Mouse (Mus musculus) left cerebral cortex, postnatal 25 days (tissue): ENCODE measurements around the gene Setd2. TPM values are rescaled to one million over a fixed set of nuclear protein-coding genes. Genes with fewer than 3 reads are reported as not detected.

Source experiments
- DNase-seq, 2 experiments: peaks; one replicate each; pipeline ENCODE4 v3.0.0; 2022; ENCODE audit warnings: low spot score in 2 of 2, mixed read lengths in 1 of 2
- intact Hi-C: fragments of 180-260 bp; cut with DNase I; formaldehyde crosslinking; loops from one replicate; pipeline ENCODE4 v1.15.1; 2025
- total RNA-seq, 2 experiments: library from RNA; stranded (reverse); gene quantifications; 2 replicates each; pipeline ENCODE4 v1.2.3; 2021

The Setd2 gene
- total RNA-seq: 10 to 100 TPM; 68.9 to 74.9 TPM

DNA sequence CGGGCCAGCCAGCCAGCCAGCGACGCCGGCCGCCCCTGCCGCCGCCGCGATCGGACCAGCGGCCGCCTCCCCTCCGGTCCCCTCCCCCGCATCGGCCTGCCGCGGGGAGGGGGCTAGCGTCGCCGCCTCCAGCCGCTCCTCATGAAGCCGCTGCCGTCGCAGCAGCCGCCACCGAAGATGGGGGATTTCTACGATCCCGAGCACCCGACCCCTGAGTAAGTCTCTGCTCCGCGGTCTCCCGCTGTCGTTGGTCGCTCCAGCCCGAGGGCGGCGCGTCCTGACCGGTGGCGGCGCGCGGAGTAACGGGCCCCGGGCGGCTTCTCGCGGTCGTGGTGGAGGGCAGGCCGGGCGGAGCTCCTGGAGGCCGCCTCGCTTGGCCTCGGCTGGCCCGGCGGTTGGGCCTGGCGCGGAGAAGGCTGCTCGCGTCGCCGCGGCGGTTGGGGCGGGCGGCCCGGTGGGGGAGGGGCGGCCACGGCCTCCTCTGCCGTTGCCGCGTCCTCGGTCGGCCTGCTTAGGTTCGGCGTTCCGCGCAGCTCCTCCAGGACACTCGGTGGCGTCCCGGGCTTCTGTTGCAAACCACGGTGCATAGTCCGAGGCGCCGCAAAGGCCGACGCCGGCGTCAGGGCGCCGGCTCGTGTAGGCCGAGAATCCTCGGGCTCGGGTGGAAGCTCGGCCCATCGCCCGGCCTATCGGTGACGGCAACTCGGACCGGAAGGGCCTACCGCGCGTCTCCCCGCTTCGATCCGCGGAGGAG is at the start of gene Setd2:
TSS of gene Setd2 (plus strand) at position 60 of the 754 bp plus-strand sequence.
- intact Hi-C loops: loop anchor here (1.0 kb wide), 2 partner anchors 56 to 124 kb away; partner anchors contain the start of genes Kif9, Klhl18 and Ptpn23
- peak; percentile 58 to 75 for DNase-seq

DNA sequence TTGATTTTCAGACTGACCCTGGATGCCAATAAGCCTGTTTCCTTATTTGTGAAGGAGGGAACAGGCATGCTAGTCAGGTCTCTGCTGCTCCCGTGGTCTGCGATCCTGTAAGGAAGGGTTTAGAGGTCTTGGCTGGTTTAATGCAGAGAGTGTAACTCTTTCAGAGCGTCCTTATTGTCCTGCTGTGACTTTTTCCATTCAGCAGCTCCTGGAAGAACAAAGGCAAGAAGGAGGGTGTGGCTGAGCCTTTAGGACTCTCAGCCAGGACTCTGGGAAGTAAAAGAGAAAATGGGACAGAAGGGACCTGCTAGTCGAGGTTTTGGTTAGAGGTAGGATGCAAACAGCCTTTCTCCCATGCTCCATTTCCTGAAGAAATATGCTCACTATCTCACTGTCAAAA is 43.6 kb upstream of the Setd2 start:
- DNase-seq: no peak
- intact Hi-C loops: no loop called here

DNA sequence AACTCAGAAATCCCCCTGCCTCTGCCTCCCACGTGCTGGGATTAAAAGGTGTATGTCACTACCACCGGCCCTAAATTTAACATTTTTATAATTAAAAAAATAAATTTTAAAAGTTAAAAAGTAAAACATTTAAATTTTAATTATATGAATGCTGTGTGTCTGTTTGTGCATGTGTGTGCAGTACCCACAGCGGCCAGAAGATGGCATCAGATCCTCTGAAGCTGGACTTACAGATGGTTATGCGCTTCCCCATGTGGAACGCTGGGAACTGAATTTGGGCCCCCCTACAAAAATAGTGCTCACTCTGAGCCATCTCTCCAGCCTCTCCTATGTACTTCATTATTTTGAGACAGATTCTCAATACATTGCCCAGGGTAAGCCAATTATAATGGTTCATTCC is 41.5 kb upstream of the Setd2 start:
- intact Hi-C loops: no loop called here
- no peak for DNase-seq

DNA sequence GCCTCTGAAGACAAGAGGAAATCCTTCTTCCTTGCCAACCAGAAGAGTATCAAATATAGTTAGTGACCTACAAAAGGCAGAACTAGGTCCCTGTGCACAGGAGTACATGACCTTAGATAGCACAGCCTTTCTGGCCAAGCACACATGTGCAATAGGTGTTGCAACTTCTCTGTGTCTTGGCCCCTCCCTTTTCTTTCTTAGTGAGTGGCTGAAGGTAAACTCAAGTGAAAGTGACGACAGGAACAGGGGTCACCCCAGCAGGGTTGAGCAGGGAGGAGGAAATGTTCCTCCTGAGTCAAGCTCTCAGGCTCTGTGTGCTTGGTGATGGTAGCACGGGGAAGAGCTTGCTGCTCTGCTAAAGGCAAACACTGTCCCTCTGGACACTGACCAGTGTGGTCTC is 6.7 kb upstream of the Setd2 start:
- DNase-seq: no peak
- intact Hi-C loops: no loop called here

DNA sequence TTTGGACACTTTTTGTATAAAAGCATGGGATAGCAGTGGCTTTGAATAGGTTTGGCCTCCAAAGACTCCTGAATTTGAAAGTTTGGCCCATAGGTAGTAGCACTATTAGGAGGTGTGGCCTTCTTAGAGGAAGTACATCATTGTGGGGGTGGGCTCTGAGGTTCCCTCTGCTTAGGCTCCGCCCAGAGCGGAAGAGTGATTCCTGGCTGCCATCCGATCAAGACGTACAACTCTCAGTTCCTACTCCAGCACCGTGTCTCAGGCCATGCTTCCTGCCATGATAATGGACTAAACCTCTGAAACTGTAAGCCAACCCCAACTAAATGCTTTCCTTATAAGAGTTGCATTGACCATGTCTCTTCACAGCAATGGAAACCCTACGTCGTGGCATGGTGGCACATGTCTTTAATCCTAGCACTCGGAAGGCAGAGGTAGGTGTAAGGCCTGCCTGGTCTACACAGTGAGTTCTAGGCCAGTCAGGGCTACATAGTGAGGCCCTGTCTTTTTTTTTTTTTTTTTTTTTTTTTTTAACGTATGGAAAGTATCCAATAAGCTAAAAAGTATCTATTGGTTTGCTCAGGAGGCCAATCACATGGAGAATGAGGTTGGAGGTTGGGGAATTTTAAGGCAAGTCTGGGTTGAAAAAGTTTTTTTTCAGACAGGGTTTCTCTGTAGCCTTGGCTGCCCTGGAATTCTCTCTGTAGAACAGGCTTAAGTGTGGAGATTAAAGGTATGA is 3.2 kb upstream of the Setd2 start:
- DNase-seq: no peak
- intact Hi-C loops: no loop called here

DNA sequence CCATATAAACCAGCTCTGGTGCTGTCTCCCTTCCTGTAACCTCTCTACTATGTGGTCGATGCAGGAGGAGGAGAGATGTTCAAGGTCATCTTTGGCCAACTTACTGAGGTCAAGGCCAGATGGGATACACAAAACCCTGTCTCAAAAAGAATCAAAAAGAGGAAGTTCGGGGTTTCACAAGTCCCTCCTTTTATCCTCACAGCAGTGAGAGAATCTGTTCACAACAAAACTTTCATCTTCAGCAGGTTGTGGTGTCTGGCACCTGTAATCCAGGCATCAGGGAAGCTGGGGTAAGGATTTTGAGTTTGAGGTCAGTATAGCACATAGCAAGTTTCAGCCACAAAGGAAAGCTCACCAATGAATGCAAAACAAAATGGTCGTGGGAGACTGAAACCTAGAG is 1.7 kb upstream of the Setd2 start:
- no peak for DNase-seq
- intact Hi-C loops: no loop called here

DNA sequence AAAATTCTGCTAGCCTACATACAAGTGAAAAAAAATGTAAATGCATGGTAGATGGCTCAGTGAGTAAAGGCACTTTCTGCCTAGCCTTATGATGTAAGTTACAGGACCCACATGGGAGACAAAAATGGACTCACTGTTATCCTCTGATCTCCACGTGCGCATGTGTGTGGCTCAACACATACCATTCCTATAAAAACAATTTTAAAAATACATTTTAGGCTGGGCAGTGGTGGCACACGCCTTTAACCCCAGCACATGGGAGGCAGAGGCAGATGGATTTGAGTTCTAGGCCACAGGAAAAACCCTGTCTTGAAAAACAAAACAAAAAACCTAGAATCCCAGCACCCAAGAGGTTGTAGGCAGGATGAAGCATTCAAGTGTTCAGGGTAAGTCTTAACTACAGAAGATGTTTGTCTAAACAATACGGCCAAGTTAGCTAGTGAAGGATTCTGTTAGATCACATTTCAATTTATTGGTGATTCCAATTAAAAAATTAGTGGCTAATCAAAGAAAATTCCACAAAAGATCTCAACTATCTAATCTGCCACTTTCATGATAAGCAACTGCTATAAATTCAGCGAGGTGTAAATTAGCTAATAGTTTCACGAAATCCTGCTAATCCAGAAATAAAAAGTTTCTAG is 1.1 kb upstream of the Setd2 start:
- intact Hi-C loops: no loop called here

DNA sequence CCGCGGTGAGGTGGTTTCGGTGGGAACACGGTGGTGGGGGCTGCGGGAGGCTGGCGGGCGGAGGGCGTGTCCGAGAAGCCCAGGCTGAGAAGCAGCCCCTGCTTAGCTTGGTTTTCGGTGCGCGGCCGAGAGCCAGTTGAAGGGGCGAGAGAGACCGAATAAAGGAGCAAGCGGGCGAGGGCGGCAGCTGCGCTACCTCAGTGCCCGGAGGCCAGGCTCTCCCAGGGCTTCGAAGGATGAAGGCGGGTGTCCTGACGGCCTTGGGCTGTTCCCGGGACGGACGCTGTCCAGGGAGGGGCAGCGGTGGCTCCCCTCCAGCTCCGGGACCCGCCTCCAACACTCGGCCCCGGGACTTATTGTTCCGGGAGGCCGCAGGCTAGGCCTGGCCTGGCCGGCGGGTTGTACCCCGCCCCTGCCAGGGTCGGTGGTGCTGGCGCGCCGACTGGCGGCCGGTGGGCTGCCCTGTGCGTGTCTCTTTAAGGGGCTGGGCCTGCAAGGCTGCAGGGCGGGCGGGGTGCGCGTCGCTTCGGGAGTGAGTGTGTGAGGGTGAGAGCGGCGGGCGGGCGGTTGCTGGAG is 395 bp upstream of the Setd2 start:
- DNase-seq: peak; percentile 91 to 96
- intact Hi-C loops: loop anchor here (1.0 kb wide), 1 partner anchor 56 kb away; the partner anchor contains the start of genes Kif9 and Klhl18

More for the DNA sequence above, 1.1 kb upstream of the Setd2 start:
- peak in 1 of 2 experiments; percentile 19 for DNase-seq

DNA sequence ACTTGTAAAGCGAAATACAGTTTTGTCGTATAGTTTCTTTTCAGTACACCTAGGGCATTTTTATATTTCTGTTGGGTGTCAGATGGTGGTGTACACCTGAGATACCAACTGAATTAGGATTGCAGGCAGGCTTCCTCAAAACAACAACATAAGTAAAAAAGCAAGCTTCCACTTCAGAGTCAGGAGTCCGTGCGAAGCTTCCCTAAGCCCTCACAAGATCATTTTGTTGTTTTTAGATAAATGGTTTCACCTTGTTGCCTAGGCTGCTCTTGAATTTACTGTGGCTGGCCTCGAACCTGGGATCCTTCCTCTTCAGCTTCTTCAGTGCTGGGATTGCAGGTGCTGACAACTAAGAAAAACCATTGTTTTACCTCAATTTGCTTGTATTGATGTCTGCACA is 1.2 kb downstream of the Setd2 start:
- intact Hi-C loops: loop anchor here (1.0 kb wide), 1 partner anchor 125 kb away; the partner anchor contains the start of gene Ptpn23

DNA sequence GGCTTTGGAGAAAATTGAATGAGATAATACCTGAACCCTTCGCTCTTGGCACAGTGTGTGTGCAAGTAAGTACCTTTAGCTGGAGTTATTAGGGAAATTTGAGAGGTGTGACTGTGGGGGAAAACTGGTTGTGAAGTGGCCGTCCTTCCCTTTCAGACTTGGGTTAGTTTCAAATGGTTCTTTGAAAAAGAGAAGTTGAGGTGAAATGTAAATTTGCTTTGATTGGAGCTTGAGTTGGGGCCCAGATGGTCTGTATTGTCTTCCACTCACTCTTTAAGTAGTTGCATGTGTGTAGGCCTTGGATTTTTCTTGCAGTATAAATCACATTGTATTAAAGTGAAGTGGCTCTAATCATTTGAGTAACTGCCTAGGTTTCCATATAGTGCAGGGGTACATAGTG is 2.7 kb downstream of the Setd2 start:
- intact Hi-C loops: no loop called here
- DNase-seq: no peak

More for the DNA sequence above, 1.2 kb downstream of the Setd2 start:
- DNase-seq: no peak

DNA sequence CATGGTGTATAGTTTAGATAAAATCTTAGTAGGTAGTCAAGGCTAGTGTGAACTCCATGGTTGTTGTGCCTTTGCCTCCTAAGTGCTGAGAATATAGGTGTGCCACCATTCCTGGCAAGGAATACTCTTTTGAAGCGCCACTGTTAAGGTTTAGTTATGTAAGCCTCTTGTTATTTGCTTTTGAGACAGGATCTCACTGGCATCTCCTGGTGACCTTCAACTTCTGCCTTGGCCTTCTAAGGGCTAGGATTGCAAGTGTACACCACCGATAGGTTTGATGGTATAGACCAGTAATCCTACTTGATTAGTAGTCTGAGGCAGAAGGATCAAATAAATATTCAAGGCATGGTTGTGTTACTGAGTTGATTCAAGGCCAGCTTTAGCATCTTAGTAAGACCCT is 4.2 kb downstream of the Setd2 start:
- no peak for DNase-seq
- intact Hi-C loops: no loop called here

DNA sequence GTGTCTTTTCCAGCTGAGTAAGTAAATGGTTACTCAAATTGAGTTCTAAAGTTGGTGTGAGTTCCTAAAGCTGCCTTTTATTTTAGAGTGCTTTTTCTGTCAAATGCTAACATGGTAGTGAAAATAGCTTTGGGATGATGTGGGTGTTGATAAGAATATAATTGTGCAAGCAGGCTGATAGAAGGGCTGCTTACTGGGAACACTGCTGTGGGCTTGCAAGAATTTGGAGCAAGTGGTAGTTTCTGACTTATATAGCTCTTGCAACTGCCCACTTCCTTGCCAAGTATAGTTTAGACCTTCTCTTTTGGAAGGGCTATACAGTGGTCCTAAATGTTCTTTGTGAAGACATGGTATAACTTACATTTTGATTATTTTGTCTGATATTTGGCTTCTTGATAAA is 6.1 kb downstream of the Setd2 start:
- peak in 1 of 2 experiments; percentile 81 for DNase-seq
- intact Hi-C loops: no loop called here

DNA sequence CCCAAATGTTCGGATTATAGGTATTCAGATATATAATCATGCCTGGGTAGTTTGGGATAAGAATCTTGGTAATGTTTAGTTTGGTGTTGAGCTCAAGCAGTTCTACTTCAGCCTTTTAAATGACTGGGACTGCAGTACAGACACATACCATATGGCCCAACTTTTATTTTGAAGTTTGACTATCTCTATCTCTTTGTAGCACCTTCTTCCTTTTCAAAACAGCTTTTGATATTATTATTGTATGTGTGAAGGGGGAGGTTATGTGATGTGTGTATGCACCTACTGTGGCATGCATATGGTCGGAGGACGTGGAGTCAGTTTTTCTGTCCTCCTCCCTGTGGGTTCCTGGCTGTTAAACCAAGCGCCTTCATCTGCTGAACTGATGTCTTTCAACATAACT is 9.6 kb downstream of the Setd2 start:
- intact Hi-C loops: no loop called here
- DNase-seq: peak in 1 of 2 experiments; percentile 10

DNA sequence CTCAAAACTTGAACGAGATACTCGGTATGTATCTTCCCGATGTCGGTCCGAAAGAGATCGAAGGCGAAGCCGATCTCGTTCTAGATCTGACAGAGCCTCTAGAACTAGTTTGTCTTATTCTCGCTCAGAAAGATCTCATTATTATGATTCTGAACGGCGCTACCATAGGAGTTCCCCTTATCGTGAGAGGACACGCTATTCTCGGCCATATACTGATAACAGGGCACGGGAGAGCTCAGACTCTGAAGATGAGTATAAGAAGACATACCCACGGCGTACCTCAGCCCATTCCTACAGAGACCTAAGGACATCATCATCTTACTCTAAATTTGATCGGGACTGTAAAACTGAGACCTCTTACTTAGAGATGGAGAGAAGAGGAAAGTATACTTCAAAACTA is 15.9 kb downstream of the Setd2 start:
- DNase-seq: no peak
- intact Hi-C loops: no loop called here

DNA sequence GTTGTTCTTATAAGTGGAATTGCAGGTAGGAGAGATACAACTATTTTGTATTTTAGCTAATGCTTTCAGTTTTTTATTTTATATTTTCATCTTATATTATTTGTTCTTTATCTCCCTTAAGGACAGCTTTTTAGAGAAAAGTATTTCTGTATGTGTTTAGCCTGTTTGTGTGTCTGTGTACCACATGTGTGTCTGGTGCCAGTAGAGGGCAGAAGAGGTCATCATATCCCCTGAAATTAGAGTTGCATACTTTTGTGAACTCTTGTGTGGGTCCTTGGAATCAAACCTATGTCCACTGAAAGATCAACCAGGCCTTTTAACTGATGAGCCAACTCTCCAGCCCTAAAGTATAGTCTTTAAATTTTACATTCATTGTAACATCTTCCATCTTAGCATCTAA is 35.9 kb downstream of the Setd2 start:
- no peak for DNase-seq
- intact Hi-C loops: no loop called here

DNA sequence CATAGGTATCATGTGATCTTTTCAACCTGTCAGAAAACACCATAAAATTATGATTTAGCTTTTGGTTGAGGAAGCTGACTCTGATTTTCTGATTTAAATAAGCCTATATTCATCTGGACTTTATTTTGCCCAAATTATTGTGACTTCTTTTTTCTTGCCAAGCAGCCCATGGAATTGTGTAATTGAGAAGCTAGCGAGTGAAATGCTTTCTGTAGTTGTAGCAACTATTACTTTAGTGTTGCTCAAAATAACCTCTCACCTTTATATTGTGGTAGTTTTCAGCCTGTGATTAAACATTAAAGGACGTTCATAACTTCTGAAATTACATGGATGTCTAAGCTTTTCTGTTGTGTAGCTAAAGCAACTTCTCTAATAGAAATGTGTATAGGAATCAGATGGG is 49.8 kb downstream of the Setd2 start:
- DNase-seq: no peak
- intact Hi-C loops: no loop called here

DNA sequence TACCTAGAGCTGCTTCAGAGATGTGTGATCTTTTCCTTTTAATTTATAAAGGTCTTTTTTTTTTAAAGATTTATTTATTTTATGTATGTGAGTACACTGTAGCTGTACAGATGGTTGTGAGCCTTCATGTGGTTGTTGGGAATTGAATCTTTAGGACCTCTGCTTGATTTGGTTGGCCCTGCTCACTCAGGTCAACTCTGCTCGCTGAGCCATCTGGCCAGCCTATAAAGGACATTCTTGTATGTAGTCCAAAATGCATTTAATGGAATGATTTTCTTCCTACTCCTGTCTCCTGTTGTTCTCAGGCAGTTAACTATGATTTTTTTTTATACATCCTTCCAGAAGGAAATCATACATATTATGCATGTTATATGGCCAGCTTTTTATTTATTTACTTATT is 51.1 kb downstream of the Setd2 start:
- intact Hi-C loops: no loop called here
- DNase-seq: no peak

DNA sequence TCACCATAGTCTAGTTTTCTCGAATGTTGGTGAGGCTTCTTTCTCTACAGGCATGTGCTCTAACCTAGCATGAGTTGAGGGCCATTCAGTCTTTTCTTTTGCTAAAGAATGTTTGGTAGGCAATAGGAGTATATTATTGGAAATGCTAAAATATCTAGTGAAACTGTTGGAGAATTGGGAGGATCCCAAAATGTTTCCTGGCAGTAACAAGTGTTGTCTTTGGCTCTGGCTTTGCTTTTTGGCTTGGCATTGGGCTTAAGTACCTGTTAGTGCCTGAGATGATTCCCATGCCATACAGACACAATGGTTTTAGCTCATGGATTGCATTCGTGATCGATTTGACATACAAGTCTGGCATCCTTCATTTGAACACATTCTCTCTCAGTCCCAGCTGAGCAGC is 79.1 kb downstream of the Setd2 start:
- intact Hi-C loops: no loop called here
- DNase-seq: no peak

DNA sequence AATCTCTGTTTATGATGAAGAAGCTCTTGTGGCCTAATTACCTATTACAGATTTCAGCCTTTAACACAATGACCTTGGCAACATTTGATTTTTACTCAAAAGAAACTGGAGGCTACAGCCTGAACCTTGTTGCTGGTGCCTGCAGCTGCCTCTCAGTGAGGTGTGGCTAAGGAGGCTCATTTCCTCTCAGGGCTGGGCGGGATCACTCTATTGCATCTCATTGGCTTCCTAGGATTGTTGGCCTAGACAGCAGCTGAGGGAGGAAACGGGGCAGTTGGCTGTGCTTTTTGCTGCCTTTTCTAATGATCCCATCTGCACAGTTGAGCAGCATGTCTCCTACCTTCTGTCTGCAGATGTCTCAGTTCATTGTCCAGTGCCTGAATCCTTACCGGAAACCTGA is 84.7 kb downstream of the Setd2 start:
- intact Hi-C loops: no loop called here
- no peak for DNase-seq

DNA sequence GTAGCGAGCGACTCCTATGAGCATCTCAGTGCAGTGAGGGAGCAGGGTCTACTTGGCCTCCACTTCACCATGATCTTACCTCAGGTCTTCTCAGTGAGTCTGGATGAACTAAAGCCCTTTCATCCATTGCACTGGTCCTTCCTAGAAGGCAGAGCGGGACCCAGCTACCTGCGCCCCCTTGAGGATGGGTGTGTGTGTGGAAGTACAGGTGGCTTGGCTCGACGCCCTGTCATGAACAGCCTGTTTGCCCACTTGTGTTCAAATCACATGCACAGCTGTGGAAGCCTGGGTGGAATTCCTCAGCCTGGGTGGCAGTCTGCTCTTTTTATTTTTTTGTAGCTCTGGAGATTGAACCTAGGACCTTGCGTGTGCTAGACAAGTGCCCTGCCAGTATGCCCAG is 87.8 kb downstream of the Setd2 start:
- intact Hi-C loops: no loop called here
- no peak for DNase-seq
